Mouse (Mus musculus): ENCODE data around the gene Trim50. TPM values are rescaled to one million over a fixed set of nuclear protein-coding genes. Genes with fewer than 3 reads are reported as not detected.

The Trim50 gene
- polyA plus RNA-seq (2016; fragmentation: Nextera tagmentation; extraction: Ambion mirVana): not detected in 2 replicates

DNA sequence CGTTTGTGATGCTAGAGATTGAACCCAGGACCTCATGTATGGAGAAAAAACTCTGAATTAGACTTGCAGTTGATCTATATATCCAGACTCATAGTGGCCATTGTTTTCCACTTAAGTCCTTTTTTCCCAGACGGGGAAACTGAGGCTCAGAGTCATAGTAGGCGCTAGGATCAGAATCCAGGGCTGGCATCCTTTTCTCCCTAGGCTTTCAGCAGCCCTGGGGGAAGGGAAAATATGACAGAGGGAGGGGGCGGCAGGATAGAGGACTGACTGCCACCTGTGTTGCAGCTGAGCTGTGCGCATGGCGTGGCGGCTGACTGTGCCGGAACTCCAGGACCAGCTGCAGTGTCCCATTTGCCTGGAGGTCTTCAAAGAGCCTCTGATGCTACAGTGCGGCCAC is at the start of gene Trim50:
Gene Trim50, plus strand, starts transcription at position 301 of the 400 bp plus-strand sequence.
- no peaks in the 10 kb centered on the region for H3K4me1 ChIP-seq (replicated peaks)
- H3K27ac ChIP-seq: no peak within 1 kb of the TSS
- H3K36me3 ChIP-seq: no peaks in the 10 kb centered on the region
- no peak within 1 kb of the TSS for H3K4me3 ChIP-seq (replicated peaks)
- peaks cover 37% of the 10 kb centered on the region for H3K27me3 ChIP-seq
- peak within 1 kb of the TSS; percentile 28 for H3K4me2 ChIP-seq
- no peak for ATAC-seq (ENCODE audit: insufficient number of reproducible peaks, insufficient read depth, low FRiP score, low TSS enrichment, low read depth)
- peaks cover 16% of the 10 kb centered on the region; the same call in 1 of the 2 replicates for H3K9me3 ChIP-seq
- H3K9ac ChIP-seq (replicated peaks): no peak within 1 kb of the TSS
- WGBS: 52% methylated on average over 9 of the region's 9 CpGs

DNA sequence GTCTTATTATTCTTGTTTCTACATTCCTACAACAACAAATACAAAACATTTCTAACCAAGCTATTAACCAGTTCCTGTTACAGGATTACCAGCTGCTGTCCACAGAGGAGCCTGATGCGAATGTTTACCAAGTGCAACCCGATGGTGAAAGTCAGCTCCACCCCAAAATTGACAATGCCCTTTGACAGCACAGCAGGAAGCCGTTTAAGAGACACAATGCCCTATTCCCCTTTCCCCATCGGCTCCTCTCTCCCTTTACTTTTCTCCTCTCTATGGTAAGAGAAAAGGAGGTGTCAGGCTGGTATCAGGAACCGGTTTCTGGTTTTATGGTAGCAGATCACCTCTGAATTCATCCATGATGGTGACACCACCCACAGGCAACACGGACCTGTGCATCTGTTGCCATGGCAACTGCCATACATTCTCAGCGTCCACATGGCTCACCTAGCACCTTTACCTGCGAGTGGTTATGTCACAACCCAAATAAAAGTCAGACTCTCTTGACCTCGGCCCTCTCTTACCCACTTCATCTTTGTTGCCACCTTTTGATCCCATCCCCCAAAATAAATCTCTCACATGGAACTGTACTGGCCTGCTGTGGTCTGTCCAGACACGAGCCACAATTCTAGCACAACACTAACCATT is 46.7 kb upstream of the Trim50 start:
- WGBS: 53% methylated on average over 10 of the region's 10 CpGs
- no peaks in the 10 kb centered on the region for H3K36me3 ChIP-seq
- no peak for ATAC-seq (ENCODE audit: insufficient number of reproducible peaks, insufficient read depth, low FRiP score, low TSS enrichment, low read depth)

DNA sequence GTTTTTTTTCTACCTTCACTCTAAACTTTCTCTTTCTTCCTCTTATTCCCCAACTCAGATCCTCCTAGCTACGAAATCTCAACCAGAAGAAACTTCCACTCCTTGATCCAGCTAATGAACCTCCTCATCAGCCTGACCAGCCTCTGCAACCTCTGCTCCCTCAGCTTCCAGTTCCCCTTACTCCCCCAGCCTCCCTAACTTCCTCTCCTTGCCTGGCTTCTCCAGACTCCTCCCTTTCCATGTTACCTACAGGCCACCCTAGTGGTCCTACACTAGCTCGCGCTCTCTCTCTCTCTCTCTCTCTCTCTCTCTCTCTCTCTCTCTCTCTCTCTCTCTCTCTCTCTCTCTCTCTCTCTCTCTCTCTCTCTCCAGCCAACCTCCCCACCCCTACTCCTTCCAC is 36.9 kb upstream of the Trim50 start:
- no peak overlapping the region for H3K27ac ChIP-seq
- H3K4me2 ChIP-seq: no peak overlapping the region
- WGBS: 71% methylated on average over 3 of the region's 3 CpGs
- H3K4me1 ChIP-seq (replicated peaks): peaks cover 18% of the 10 kb centered on the region
- H3K36me3 ChIP-seq: no peaks in the 10 kb centered on the region
- no peak overlapping the region for H3K4me3 ChIP-seq (replicated peaks)
- H3K9ac ChIP-seq (replicated peaks): no peak overlapping the region
- ATAC-seq (ENCODE audit: insufficient number of reproducible peaks, insufficient read depth, low FRiP score, low TSS enrichment, low read depth): no peak
- no peaks in the 10 kb centered on the region for H3K9me3 ChIP-seq
- peaks cover 6% of the 10 kb centered on the region; the same call in 1 of the 2 replicates for H3K27me3 ChIP-seq

More for the DNA sequence above, 46.7 kb upstream of the Trim50 start:
- H3K4me3 ChIP-seq (replicated peaks): no peak overlapping the region
- H3K4me1 ChIP-seq (replicated peaks): 0 out of 2 replicates have a peak, but pooled peaks cover under 1% of the 10 kb centered on the region
- peaks cover 12% of the 10 kb centered on the region for H3K27me3 ChIP-seq
- H3K9ac ChIP-seq (replicated peaks): no peak overlapping the region
- H3K27ac ChIP-seq: no peak overlapping the region
- no peaks in the 10 kb centered on the region for H3K9me3 ChIP-seq
- H3K4me2 ChIP-seq: no peak overlapping the region

DNA sequence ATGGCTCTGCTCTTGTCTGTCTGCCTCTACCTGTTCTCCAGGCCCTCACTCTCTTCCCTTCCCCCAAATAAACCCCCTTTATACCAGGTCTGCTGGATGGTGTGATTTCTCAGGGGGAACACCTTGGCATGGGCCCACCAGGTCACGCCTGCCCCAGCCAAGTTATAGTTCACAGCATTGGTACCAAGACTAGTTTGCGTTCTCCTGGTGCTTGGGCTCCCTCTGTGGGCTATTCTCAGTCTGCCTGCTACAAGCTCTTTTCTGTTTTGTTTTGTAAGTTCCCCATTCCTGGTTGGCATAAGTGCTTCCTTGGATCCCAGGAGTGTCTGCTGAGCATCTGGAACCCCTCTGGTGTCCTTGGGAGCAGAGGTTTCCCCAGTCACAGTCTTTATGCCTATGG is 33.2 kb upstream of the Trim50 start:
- WGBS: 67% methylated on average over 2 of the region's 2 CpGs
- Histone ChIP-seq H3K9me3 (no peaks in the 10 kb centered on the region), H3K4me3 (replicated peaks) (no peak overlapping the region), H3K4me1 (replicated peaks) (peaks cover 13% of the 10 kb centered on the region), H3K27me3 (no peaks in the 10 kb centered on the region), H3K36me3 (no peaks in the 10 kb centered on the region), H3K27ac (no peak overlapping the region), H3K9ac (replicated peaks) (no peak overlapping the region), H3K4me2 (no peak overlapping the region)
- no peak for ATAC-seq (ENCODE audit: insufficient number of reproducible peaks, insufficient read depth, low FRiP score, low TSS enrichment, low read depth)

DNA sequence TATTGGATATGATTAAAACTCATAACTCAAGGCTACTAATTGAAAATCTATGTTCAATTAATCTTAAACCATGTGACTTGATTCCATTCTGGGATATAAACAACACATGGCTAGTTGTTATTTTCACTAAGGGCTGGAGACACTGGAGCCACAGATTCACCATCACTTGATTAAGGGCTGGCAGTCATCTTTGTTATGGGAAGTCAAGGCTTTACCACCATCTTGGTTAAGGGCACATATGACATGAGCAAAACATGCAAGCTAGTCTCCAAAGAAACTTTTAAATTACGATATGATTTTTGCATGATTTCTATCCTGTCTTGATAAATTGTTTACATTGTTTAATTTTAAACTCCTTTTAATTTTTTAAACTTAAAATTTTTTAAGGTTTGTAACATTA is 30.9 kb upstream of the Trim50 start:
- 0 out of 2 replicates have a peak, but pooled peaks cover 7% of the 10 kb centered on the region for H3K27me3 ChIP-seq
- H3K36me3 ChIP-seq: no peaks in the 10 kb centered on the region
- H3K4me1 ChIP-seq (replicated peaks): peaks cover 12% of the 10 kb centered on the region
- ATAC-seq (ENCODE audit: insufficient number of reproducible peaks, insufficient read depth, low FRiP score, low TSS enrichment, low read depth): no peak
- H3K4me3 ChIP-seq (replicated peaks): no peak overlapping the region
- WGBS: 81% methylated on average over 1 of the region's 1 CpGs
- no peak overlapping the region for H3K4me2 ChIP-seq
- no peak overlapping the region for H3K9ac ChIP-seq (replicated peaks)
- H3K9me3 ChIP-seq: no peaks in the 10 kb centered on the region
- no peak overlapping the region for H3K27ac ChIP-seq

DNA sequence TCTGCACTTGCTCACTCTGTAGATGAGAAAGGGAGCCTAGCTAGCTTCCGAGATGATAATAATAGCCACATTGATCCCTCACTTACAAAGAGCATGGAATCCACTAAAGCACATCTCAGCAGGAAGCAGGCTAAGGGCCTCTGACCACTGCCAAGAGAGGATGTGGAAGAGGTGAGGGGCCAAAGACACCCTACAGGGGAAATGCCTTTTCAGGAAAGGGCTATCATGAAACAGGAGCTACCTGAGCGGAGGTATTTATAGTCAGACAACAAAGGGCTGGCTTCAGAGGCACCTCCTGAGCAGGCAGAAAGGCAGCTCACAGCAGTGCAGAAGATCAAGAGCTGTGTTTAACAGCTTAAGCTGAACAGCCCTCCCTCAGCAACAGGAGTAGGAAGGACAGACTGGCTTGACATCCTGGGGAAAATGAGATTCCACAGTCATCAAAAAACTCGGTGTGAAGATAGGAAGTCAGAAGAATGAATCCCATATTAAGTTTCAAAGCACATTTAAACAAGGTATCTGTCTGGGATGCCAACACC is 26.9 kb upstream of the Trim50 start:
- H3K4me3 ChIP-seq (replicated peaks): no peak overlapping the region
- no peak overlapping the region for H3K9ac ChIP-seq (replicated peaks)
- no peak overlapping the region for H3K27ac ChIP-seq
- no peaks in the 10 kb centered on the region for H3K36me3 ChIP-seq
- no peak for ATAC-seq (ENCODE audit: insufficient number of reproducible peaks, insufficient read depth, low FRiP score, low TSS enrichment, low read depth)
- no peak overlapping the region for H3K4me2 ChIP-seq
- H3K27me3 ChIP-seq: 0 out of 2 replicates have a peak, but pooled peaks cover 13% of the 10 kb centered on the region
- 26% methylated on average over 3 of the region's 3 CpGs for WGBS
- no peaks in the 10 kb centered on the region for H3K9me3 ChIP-seq
- H3K4me1 ChIP-seq (replicated peaks): peaks cover 8% of the 10 kb centered on the region

DNA sequence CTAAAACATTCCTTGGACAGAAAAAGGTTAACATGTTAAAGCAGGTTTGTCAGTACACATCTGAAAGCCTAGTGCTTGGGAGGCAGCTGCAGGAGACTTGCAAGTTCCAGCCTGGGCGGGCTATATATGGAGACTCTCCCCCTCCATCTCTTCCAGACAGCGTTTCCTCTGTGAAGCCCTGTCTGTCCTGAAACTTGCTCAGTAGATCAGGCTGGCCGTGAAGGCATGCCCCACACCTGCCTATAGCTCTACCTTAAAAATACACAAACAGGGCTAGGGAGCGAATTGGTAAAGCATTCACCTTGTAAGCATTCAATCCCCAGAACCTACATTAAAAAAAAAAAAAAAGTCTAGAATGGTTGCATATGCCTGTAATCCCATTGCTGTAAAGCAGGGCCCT is 23.6 kb upstream of the Trim50 start:
- Histone ChIP-seq H3K9me3 (no peaks in the 10 kb centered on the region), H3K4me1 (replicated peaks) (peaks cover 8% of the 10 kb centered on the region), H3K27ac (no peak overlapping the region), H3K4me2 (no peak overlapping the region), H3K4me3 (replicated peaks) (no peak overlapping the region), H3K27me3 (0 out of 2 replicates have a peak, but pooled peaks cover 15% of the 10 kb centered on the region), H3K36me3 (no peaks in the 10 kb centered on the region), H3K9ac (replicated peaks) (no peak overlapping the region)
- ATAC-seq (ENCODE audit: insufficient number of reproducible peaks, insufficient read depth, low FRiP score, low TSS enrichment, low read depth): no peak
- 83% methylated on average over 4 of the region's 4 CpGs for WGBS

DNA sequence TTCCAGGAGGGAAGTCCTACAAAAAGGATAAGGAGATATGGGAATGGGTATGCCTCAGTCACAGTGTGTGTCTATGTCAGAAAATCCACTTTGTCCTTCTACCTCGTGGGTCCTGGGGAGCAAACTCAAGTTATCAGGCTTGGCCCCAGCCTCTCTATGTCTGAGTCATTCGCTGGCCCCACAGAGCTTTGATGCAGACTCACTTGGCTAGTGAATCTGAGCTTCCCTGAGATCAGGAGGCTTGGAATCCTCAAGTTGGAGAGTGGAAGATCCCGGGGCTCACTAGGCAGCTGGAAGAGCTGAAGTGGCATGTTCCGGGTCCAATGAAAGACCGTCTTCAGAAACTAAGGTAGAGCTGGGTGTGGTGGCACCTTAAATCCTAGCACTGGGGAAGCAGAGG is 22.9 kb upstream of the Trim50 start:
- no peak overlapping the region for H3K27ac ChIP-seq
- H3K4me3 ChIP-seq (replicated peaks): no peak overlapping the region
- no peak for ATAC-seq (ENCODE audit: insufficient number of reproducible peaks, insufficient read depth, low FRiP score, low TSS enrichment, low read depth)
- no peak overlapping the region for H3K9ac ChIP-seq (replicated peaks)
- peaks cover 8% of the 10 kb centered on the region for H3K4me1 ChIP-seq (replicated peaks)
- 0 out of 2 replicates have a peak, but pooled peaks cover 12% of the 10 kb centered on the region for H3K27me3 ChIP-seq
- H3K4me2 ChIP-seq: no peak overlapping the region
- WGBS: 87% methylated on average over 5 of the region's 5 CpGs
- no peaks in the 10 kb centered on the region for H3K36me3 ChIP-seq
- no peaks in the 10 kb centered on the region for H3K9me3 ChIP-seq

DNA sequence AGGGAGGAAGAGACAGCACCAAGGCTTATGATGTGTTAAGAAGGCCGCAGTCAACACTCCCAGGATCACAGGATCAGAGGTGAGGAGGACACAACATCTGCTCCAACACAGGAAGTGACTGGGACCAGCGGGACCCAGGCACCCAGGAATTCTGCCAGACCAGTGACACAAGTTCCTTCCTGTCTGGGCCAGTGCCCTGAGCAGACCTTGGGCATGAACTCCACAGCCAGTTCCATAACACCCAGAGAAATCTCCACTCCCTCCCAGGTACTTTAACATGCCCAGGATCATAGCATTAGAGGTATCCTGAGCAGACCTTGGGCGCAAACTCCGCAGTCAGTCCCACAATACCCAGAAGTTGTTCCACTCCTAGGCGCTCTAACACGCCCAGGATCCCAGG is 21.9 kb upstream of the Trim50 start:
- no peak overlapping the region for H3K4me3 ChIP-seq (replicated peaks)
- H3K9ac ChIP-seq (replicated peaks): no peak overlapping the region
- H3K27me3 ChIP-seq: 0 out of 2 replicates have a peak, but pooled peaks cover 8% of the 10 kb centered on the region
- H3K9me3 ChIP-seq: no peaks in the 10 kb centered on the region
- no peak overlapping the region for H3K27ac ChIP-seq
- no peak for ATAC-seq (ENCODE audit: insufficient number of reproducible peaks, insufficient read depth, low FRiP score, low TSS enrichment, low read depth)
- H3K4me2 ChIP-seq: no peak overlapping the region
- no peaks in the 10 kb centered on the region for H3K36me3 ChIP-seq
- WGBS: 85% methylated on average over 6 of the region's 6 CpGs
- peaks cover 6% of the 10 kb centered on the region for H3K4me1 ChIP-seq (replicated peaks)

DNA sequence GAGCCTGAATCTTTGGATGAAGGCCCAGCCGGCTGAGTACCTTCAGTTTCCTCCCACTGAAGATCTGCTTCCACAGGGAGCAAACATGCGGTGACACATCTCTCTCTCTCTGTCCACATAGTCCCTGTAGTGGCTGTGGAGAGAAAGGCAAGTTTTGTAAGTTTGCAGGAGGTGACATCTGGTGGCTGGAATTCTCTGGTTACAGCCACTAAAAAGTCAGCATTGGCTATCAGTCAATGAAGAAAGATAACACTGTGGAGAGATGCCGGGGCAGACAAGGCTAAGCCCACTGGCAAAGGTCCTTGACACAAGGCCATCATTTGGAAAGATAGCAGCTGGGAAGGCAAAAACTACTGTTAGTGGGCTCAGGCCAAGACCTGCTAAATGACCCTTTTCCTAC is 15.5 kb upstream of the Trim50 start:
- Histone ChIP-seq H3K27ac (no peak overlapping the region), H3K9me3 (no peaks in the 10 kb centered on the region), H3K4me1 (replicated peaks) (peaks cover 7% of the 10 kb centered on the region; the same call in 1 of the 2 replicates), H3K9ac (replicated peaks) (no peak overlapping the region), H3K36me3 (no peaks in the 10 kb centered on the region), H3K4me3 (replicated peaks) (no peak overlapping the region), H3K27me3 (no peaks in the 10 kb centered on the region), H3K4me2 (no peak overlapping the region)
- WGBS: 54% methylated on average over 3 of the region's 3 CpGs
- no peak for ATAC-seq (ENCODE audit: insufficient number of reproducible peaks, insufficient read depth, low FRiP score, low TSS enrichment, low read depth)

DNA sequence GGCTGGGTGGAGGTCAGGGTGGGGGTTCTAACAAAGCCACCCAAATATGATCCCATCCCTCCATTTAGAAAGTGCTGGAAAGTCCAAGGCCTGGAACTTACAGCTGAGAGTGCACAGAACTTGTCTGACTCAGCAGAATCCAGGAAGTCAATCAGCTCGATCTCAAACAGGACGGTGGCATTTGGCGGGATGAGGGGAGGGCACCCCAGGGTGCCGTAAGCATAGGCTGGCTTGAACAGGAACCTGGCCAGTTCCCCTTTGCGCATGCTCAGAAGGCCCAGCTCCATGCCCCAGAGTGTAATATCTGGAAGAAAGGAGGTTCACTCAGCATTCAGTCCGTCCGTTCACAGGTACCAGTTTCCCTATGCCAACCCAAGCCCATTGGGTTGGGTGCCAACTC is 7.1 kb upstream of the Trim50 start:
- WGBS: 71% methylated on average over 7 of the region's 7 CpGs
- H3K27ac ChIP-seq: no peak overlapping the region
- no peak for ATAC-seq (ENCODE audit: insufficient number of reproducible peaks, insufficient read depth, low FRiP score, low TSS enrichment, low read depth)

More for the DNA sequence above, 7.1 kb upstream of the Trim50 start:
- peaks cover 6% of the 10 kb centered on the region; the same call in 1 of the 2 replicates for H3K4me1 ChIP-seq (replicated peaks)
- H3K9ac ChIP-seq (replicated peaks): no peak overlapping the region
- H3K4me2 ChIP-seq: no peak overlapping the region
- peaks cover 16% of the 10 kb centered on the region; the same call in 1 of the 2 replicates for H3K9me3 ChIP-seq
- no peaks in the 10 kb centered on the region for H3K36me3 ChIP-seq
- H3K4me3 ChIP-seq (replicated peaks): no peak overlapping the region
- H3K27me3 ChIP-seq: no peaks in the 10 kb centered on the region; the same call in 1 of the 2 replicates

Measured in limb, embryonic 12.5 days (tissue).